Mouse (Mus musculus) ES-E14 (cell line): ENCODE measurements around the gene Ldhb.

Experiments
- HCFC1 ChIP-seq: IDR thresholded peaks from 2 replicates; pipeline ENCODE4 v1.6.1; 2012; ENCODE audit warnings: low read length, inconsistent platforms, borderline replicate concordance; ENCODE audit not compliant: insufficient read depth
- ZC3H11A ChIP-seq: IDR thresholded peaks from 2 replicates; pipeline ENCODE4 v1.6.1; 2012; ENCODE audit warnings: low read depth, mild to moderate bottlenecking, inconsistent platforms, low read length, borderline replicate concordance
- ZNF384 ChIP-seq: IDR thresholded peaks from 2 replicates; pipeline ENCODE4 v1.6.1; 2012; ENCODE audit warnings: low read depth, low read length, inconsistent platforms

GRCm38 (mm10) chr6:142453311-142453710 is 54.4 kb downstream of the Ldhb start:
- TF ChIP-seq HCFC1 = no peak
- TF ChIP-seq ZNF384 = no peak
- TF ChIP-seq ZC3H11A = no peak
